Mouse (Mus musculus): ENCODE results near the gene Gcn1l1.

DNA sequence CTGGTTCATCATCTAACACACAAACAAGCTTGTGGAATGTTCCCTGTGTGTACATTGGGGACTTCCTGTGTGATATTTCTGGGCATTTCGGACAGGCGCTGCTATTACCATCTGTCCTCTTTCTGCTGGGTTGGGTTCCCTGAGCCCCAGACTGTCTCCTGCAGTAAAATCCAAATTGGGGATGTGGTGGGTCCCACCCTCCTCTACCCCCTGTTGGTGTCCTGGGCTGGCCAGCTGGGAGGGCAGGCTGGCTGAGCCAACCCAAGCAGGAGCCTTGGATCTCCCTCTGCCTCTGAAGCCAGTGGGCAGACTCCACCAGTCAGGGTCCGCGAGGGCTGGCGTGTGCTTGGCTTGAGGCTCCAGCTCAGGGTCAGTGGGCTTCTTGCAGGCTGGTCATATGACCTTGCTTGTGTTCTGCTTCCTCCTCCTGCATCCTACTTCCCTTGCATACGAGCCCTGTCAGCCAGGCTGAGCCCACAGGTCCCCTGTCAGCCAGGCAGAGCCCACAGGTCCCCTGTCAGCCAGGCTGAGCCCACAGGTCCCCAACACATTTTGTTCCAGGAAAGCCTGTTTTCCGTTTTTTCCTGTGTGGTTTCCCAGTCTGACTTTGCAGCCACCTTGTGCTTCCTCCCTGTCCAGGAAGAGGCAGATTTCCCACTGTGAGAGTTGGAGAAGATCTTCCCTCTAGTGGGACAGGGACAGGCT, 35.2 kb upstream of the Gcn1l1 start:
- TF ChIP-seq POLR2A (IDR thresholded peaks at IDR 0.05; ENCODE audit: extremely low read depth, insufficient read depth, low read length) = no peak
- no peak for TF ChIP-seq CTCF (IDR thresholded peaks at IDR 0.05; ENCODE audit: low read depth, low read length)

Data from liver, adult 2 months (tissue).